ENCODE assay signal across 8 mouse cellular contexts in the genomic region with DNA sequence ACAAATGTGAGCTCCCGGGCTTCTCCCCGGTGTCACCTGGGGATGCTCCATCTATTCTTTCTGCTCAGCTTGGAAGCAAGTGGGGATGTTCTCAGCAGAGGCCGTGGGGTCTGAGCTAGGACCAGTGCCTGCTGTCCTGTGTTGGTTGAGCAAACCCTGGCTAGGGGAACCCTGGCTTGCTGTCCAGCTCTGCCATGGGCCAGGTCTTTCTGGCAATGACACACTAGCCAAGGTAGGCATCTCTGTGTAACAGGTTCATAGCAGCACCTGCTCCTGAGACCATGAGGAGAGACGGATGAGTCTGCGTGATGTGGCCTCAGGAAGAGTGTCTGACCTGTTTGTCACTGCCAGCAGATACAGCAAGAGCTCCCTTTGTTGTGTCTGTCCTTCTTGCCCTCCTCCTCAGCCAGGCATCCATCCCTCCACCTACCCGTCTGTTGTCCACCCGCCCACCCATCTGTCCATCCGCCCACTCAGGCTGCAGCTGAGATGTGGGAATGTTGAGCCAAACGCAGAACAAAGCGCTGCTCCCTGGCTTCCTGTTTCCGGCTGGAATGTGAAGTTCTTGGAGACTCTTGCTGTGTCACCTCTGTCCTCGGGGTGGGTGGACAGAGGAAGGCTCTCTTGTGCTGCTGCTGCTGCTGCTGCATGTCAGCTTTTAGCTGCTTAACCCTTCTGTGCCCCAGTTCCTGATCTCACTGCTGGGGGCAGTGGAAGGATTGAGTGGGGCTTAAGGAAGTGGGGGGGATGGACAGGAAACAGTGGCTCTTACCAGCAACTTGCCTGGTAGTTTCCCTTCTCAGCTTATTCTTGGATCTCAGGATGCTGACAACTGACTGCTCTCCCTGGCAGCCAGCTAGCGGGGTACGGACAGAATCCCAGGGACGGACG.
DNase-seq lines count a peak whose midpoint lies in the region; ATAC-seq and TF ChIP-seq lines count a peak whose summit lies in the region.

No protein-coding gene starts in this region.

- no peaks in the 10 kb centered on the region for H3K9me3 ChIP-seq in ES-Bruce4 (replicated peaks; ENCODE audit: control insufficient read depth, insufficient read depth, low read length, poor library complexity, severe bottlenecking)
- no peaks in the 10 kb centered on the region for H3K9me3 ChIP-seq in forebrain, embryonic 10.5 days
- H3K9me3 ChIP-seq in stomach, embryonic 16.5 days (replicated peaks; ENCODE audit: control insufficient read depth, low read length) = no peaks in the 10 kb centered on the region

- no peak overlapping the region for H3K9ac ChIP-seq in ES-Bruce4 (ENCODE audit: low read depth, poor library complexity, severe bottlenecking)
- peak overlapping the region; percentile 66 for H3K9ac ChIP-seq in stomach, embryonic 16.5 days (ENCODE audit: low read length)

- TF ChIP-seq EP300 in ES-Bruce4 (IDR thresholded peaks at IDR 0.05; ENCODE audit: insufficient read depth, low read depth, low read length) = 0 out of 2 replicates have a peak, but pooled peaks have one; percentile 21

- no peaks in the 10 kb centered on the region for H3K36me3 ChIP-seq in ES-Bruce4 (ENCODE audit: control insufficient read depth, insufficient read depth, low read length, poor library complexity, severe bottlenecking)
- H3K36me3 ChIP-seq in forebrain, embryonic 10.5 days (replicated peaks) = peaks cover 19% of the 10 kb centered on the region
- no peaks in the 10 kb centered on the region for H3K36me3 ChIP-seq in stomach, embryonic 16.5 days (ENCODE audit: control insufficient read depth, insufficient read depth, low read length)

- TF ChIP-seq CTCF in ES-Bruce4 (IDR thresholded peaks at IDR 0.05; ENCODE audit: low read depth, low read length) = no peak

- no peaks in the 10 kb centered on the region for H3K27me3 ChIP-seq in ES-Bruce4 (ENCODE audit: control insufficient read depth, insufficient read depth, low read length, poor library complexity, severe bottlenecking)
- H3K27me3 ChIP-seq in forebrain, embryonic 10.5 days (ENCODE audit: poor library complexity, severe bottlenecking) = no peaks in the 10 kb centered on the region
- no peaks in the 10 kb centered on the region for H3K27me3 ChIP-seq in stomach, embryonic 16.5 days (ENCODE audit: control insufficient read depth, insufficient read depth, low read length)

- ATAC-seq in inflammation-experienced regulatory T-cells, adult 6 months = peak; percentile 33
- ATAC-seq in stomach, embryonic 16.5 days (ENCODE audit: insufficient read depth, low FRiP score) = no peak

- DNase-seq in cerebellum, adult 11-12 months = peak; percentile 37
- DNase-seq in cerebellum, adult 11 months = no peak
- DNase-seq in forebrain, embryonic 10.5 days (ENCODE audit: extremely low spot score, low spot score) = no peak
- peak; percentile 82 for DNase-seq in lung, postnatal 10 days
- no peak for DNase-seq in frontal cortex, postnatal 14 days (ENCODE audit: low spot score in 2 of 2)

- no peak overlapping the region for H3K27ac ChIP-seq in ES-Bruce4 (ENCODE audit: insufficient read depth, low read length)
- H3K27ac ChIP-seq in forebrain, embryonic 10.5 days = peak overlapping the region; percentile 84
- peak overlapping the region; percentile 94 for H3K27ac ChIP-seq in stomach, embryonic 16.5 days (ENCODE audit: low read length)

- TF ChIP-seq POLR2A in ES-Bruce4 (IDR thresholded peaks at IDR 0.05; ENCODE audit: insufficient read depth, low read length) = no peak

- peaks cover 16% of the 10 kb centered on the region for H3K4me1 ChIP-seq in ES-Bruce4 (ENCODE audit: control insufficient read depth, insufficient read depth, low read length)
- H3K4me1 ChIP-seq in forebrain, embryonic 10.5 days = peaks cover 98% of the 10 kb centered on the region
- H3K4me1 ChIP-seq in stomach, embryonic 16.5 days (ENCODE audit: control insufficient read depth, insufficient read depth, low read length) = peaks cover 87% of the 10 kb centered on the region

- H3K4me3 ChIP-seq in ES-Bruce4 (ENCODE audit: low read depth, low read length) = no peak overlapping the region
- 0 out of 2 replicates have a peak overlapping the region, but pooled peaks have one; percentile 21 for H3K4me3 ChIP-seq in forebrain, embryonic 10.5 days
- no peak overlapping the region for H3K4me3 ChIP-seq in stomach, embryonic 16.5 days (replicated peaks; ENCODE audit: low read length)

- H3K4me2 ChIP-seq in stomach, embryonic 16.5 days (ENCODE audit: low read depth, low read length) = peak overlapping the region; percentile 45

- WGBS in forebrain, embryonic 10.5 days = 59% methylated on average over 16 of the region's 16 CpGs
- 40% methylated on average over 16 of the region's 16 CpGs for WGBS in stomach, embryonic 16.5 days

Comparison
In these comparisons a context has a peak if more than half of its experiments do, and no peak if none do; other contexts are left out.
1. DNase-seq: peak in cerebellum, adult 11-12 months (single experiment) and lung, postnatal 10 days (single experiment); none in cerebellum, adult 11 months (single experiment), forebrain, embryonic 10.5 days (single experiment) and frontal cortex, postnatal 14 days (0 of 2).